Mouse (Mus musculus) adrenal gland, postnatal 0 days (tissue): ENCODE data around the gene Cars2. TPM values are rescaled to one million over a fixed set of nuclear protein-coding genes. Genes with fewer than 3 reads are reported as not detected.

Experiments used
- polyA plus RNA-seq: library from polyadenylated mRNA; unstranded; fragments of >200 nt; fragmentation: Nextera tagmentation; extraction: Ambion mirVana; gene quantifications from 2 replicates; pipeline ENCODE4 v1.2.1, GENCODE M21; 2015

Cars2 gene
- polyA plus RNA-seq, result 15.6 and 17.7 TPM in 2 replicates

GRCm38 (mm10) chr8:11550281-11550948 is at the start of gene Cars2:
Cars2 (minus strand) TSS chr8:11550783.

GRCm38 (mm10) chr8:11554799-11555719 is 4.5 kb upstream of the Cars2 start, which contains the start of gene Ing1:
Ing1 (plus strand) TSS chr8:11555571.

DNA sequence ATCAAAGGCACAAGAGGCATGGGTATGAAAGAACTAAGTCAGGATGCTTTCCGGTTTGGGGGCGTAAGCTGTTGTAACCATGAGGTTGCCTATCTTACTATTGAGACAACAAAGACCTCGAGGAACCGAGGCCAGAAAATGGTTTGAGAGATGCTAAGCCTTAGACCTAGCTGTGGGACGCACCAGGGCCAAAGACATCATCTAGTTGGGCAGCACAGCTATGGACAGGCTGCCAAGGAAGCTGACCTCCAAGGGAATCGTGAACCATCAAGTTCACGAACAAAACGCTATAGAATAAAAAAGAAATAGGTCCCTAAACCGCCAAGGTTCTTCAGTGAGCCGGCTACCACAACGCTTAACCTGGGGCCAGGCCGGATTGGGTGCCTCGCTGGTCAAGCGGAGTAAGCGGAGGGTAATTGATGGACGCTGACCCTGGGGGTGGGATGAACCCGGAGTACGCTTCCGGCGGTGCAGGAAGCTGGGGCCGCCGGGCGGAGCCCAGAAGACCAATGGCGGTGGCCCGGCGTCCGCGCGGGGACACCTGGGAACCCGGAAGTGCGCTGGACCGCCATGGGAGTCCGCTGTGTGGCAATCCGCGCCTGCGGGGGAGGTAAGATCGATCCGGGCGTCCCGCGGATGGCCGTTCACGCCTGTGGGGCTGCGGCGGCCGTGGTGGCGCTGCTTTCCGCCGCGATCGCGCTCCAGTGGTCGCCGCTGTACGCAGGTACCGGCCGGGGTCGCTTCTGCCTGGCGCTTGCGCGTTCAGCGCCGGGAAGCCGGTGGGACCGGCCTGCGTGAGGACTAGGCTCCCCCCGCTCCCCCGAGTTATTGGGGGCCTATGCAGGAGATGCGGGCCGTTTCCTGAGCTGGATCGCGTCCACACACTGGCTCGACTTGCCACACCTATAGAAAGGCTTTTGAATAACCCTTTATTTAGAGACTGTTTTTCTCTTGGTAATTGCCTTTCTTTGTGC is 53.3 kb downstream of the Cars2 start, which contains the start of gene Naxd:
TSS of gene Naxd (plus strand) at position 490 of the 974 bp plus-strand sequence.

GRCm38 (mm10) chr8:11477811-11478761 is 72.5 kb downstream of the Cars2 start, which contains the start of gene Rab20:
Rab20 (minus strand) TSS chr8:11478710.

Other genes with a start within 250 kb of the Cars2 start
- 69.6 and 81.5 TPM in 2 replicates for gene Col4a2, start 238.0 kb downstream of the Cars2 start, polyA plus RNA-seq
- gene Col4a1, start 238.0 kb downstream of the Cars2 start, polyA plus RNA-seq, result 146 and 162 TPM in 2 replicates
- 13.2 and 17.3 TPM in 2 replicates for gene Rab20, start 72.1 kb downstream of the Cars2 start, polyA plus RNA-seq
- 90.9 and 123 TPM in 2 replicates for gene Naxd, start 53.3 kb downstream of the Cars2 start, polyA plus RNA-seq
- gene Ing1, start 4.8 kb upstream of the Cars2 start, polyA plus RNA-seq, result 24.2 and 27.5 TPM in 2 replicates
- 38.8 and 52.5 TPM in 2 replicates for gene Ankrd10, start 85.0 kb upstream of the Cars2 start, polyA plus RNA-seq
- gene 1700016D06Rik, start 150.3 kb upstream of the Cars2 start, polyA plus RNA-seq, result not detected in 2 replicates
- gene Arhgef7, start 176.9 kb upstream of the Cars2 start, polyA plus RNA-seq, result 20.2 and 21.0 TPM in 2 replicates